Mouse (Mus musculus): ENCODE measurements around the gene Trp73. TPM values are rescaled to one million over a fixed set of nuclear protein-coding genes. Genes with fewer than 3 reads are reported as not detected.
A peak's percentile ranks its signal among the peaks of the same experiment; 100 is the strongest.

Trp73 gene
- polyA plus RNA-seq (2016; fragmentation: Nextera tagmentation; extraction: Ambion mirVana) = 0.04 and 0.05 TPM in 2 replicates

DNA sequence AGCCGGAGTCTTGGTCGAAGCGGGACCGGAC, at the start of gene Trp73:
Trp73 (minus strand) TSS at position 27 of the 31 bp plus-strand sequence.
- Histone ChIP-seq H3K4me3 (peak within 1 kb of the TSS; percentile 49), H3K27me3 (replicated peaks) (peaks cover 67% of the 10 kb centered on the region), H3K27ac (ENCODE audit: poor library complexity, severe bottlenecking) (no peak within 1 kb of the TSS), H3K36me3 (no peaks in the 10 kb centered on the region), H3K4me1 (replicated peaks) (peaks cover 32% of the 10 kb centered on the region), H3K9me3 (replicated peaks) (no peaks in the 10 kb centered on the region), H3K9ac (peak within 1 kb of the TSS; percentile 38), H3K4me2 (peak within 1 kb of the TSS; percentile 79)
- WGBS = 0% methylated on average over 4 of the region's 4 CpGs
- no peak for ATAC-seq (ENCODE audit: insufficient number of reproducible peaks, low FRiP score)

DNA sequence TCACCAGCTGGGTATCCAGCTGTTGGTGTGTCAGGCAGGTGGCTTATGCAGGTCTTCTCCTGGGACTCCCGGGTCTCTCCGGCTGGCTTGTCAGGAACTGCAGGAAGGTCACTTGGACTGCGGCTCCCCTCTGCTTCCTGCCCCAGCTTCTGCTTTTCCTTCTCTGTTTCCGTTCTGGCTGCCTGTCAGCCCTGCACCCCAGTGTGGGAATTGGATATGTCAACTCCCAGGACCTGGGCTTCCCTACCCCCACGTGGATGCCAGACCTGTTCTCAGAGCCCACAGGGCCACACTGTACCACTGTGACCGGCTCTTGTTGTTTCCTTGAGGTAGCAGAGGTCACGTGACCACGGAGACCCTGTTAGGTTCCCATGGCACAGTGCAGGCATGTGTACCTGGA, 48.9 kb upstream of the Trp73 start:
- no peak overlapping the region for H3K9ac ChIP-seq
- no peak overlapping the region for H3K4me3 ChIP-seq
- WGBS = 54% methylated on average over 8 of the region's 8 CpGs
- H3K27ac ChIP-seq (ENCODE audit: poor library complexity, severe bottlenecking) = peak overlapping the region; percentile 40
- 0 out of 2 replicates have a peak, but pooled peaks cover 3% of the 10 kb centered on the region for H3K27me3 ChIP-seq (replicated peaks)
- H3K4me2 ChIP-seq = no peak overlapping the region
- peaks cover 30% of the 10 kb centered on the region for H3K4me1 ChIP-seq (replicated peaks)
- ATAC-seq (ENCODE audit: insufficient number of reproducible peaks, low FRiP score) = peak; percentile 47
- no peaks in the 10 kb centered on the region for H3K9me3 ChIP-seq (replicated peaks)
- peaks cover 3% of the 10 kb centered on the region; the same call in 1 of the 2 replicates for H3K36me3 ChIP-seq

DNA sequence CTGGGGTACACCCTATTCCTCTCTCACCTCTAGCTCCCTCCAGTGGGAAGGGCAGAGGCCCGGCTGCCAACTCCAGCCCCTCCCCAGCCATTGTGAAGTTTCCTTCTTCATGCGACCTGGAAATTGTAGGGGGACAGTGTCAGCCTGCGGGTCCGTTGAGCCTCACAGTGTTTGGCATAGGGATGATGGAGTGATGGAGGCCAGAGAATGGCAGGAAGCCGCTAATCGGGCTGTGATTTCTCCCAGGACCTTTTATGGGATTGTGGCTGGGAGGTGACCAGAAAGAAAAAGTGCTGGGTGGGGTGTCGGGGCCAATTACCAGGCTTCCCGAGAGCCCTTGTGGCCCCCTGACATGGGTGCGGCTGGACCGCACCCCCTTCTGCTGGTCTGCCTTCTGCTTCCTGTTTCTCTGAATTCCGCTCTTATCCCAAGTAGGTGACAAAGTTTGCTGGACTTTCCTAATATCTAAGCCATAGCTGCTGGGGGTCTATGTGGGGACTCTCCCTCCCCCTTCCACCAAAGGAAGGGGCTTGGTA, 46.1 kb upstream of the Trp73 start:
- no peak overlapping the region for H3K9ac ChIP-seq
- H3K27me3 ChIP-seq (replicated peaks) = peaks cover 12% of the 10 kb centered on the region; the same call in 1 of the 2 replicates
- peak overlapping the region; percentile 1; the same call in 1 of the 2 replicates for H3K27ac ChIP-seq (ENCODE audit: poor library complexity, severe bottlenecking)
- no peak overlapping the region for H3K4me3 ChIP-seq
- no peak; the same call in 1 of the 2 replicates for ATAC-seq (ENCODE audit: insufficient number of reproducible peaks, low FRiP score)
- peaks cover under 1% of the 10 kb centered on the region; the same call in 1 of the 2 replicates for H3K36me3 ChIP-seq
- H3K9me3 ChIP-seq (replicated peaks) = no peaks in the 10 kb centered on the region
- WGBS = 48% methylated on average over 11 of the region's 11 CpGs
- no peak overlapping the region for H3K4me2 ChIP-seq
- H3K4me1 ChIP-seq (replicated peaks) = peaks cover 37% of the 10 kb centered on the region

DNA sequence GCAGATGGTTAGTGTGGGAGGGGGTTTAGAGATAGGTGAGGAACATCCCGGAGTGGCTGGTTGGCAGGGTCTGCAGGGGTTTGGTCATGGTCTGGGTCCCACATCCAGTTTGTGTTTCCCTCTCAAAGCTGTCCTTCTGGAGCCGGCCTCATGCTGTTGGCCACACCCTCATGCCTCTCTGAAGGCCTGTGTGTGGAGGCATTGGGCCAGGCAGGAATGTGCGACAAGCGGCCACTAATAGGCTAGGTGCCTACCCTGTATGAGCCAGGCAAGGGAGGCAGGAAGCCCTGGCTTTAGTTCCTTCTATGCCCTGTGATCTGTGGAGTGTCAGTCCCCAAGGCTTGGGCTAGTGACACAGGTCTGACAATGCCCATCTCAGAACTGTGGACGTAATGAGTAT, 45.0 kb upstream of the Trp73 start:
- Histone ChIP-seq H3K4me1 (replicated peaks) (peaks cover 37% of the 10 kb centered on the region), H3K27me3 (replicated peaks) (peaks cover 12% of the 10 kb centered on the region; the same call in 1 of the 2 replicates), H3K4me2 (no peak overlapping the region), H3K36me3 (no peaks in the 10 kb centered on the region), H3K9ac (0 out of 2 replicates have a peak overlapping the region, but pooled peaks have one; percentile 22), H3K9me3 (replicated peaks) (no peaks in the 10 kb centered on the region), H3K4me3 (no peak overlapping the region), H3K27ac (ENCODE audit: poor library complexity, severe bottlenecking) (0 out of 2 replicates have a peak overlapping the region, but pooled peaks have one; percentile 1)
- no peak for ATAC-seq (ENCODE audit: insufficient number of reproducible peaks, low FRiP score)
- 55% methylated on average over 5 of the region's 5 CpGs for WGBS

DNA sequence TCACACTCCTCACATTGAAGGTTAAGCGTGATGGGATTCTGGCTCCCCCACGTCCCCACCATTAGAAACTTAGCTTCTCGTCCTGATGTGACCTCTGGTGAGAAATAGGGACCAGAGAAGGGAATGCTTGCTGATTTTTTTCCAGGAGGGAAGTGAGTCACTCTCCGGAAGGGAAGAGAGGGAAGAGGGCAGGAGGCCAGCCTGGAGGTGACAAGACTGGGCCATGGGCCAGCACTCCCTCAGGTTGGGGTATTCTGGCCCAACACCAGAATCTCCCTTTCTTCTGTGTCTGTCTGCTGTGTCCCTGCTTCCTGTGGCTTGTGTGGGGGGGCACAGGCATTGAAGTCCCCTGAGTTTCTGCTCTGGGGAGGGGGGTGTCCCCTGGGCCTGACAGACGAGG, 43.6 kb upstream of the Trp73 start:
- ATAC-seq (ENCODE audit: insufficient number of reproducible peaks, low FRiP score) = 0 out of 2 replicates have a peak, but pooled peaks have one; percentile 31
- Histone ChIP-seq H3K9me3 (replicated peaks) (no peaks in the 10 kb centered on the region), H3K27ac (ENCODE audit: poor library complexity, severe bottlenecking) (no peak overlapping the region), H3K36me3 (no peaks in the 10 kb centered on the region), H3K4me1 (replicated peaks) (peaks cover 31% of the 10 kb centered on the region), H3K4me3 (no peak overlapping the region), H3K9ac (no peak overlapping the region), H3K4me2 (no peak overlapping the region), H3K27me3 (replicated peaks) (peaks cover 12% of the 10 kb centered on the region; the same call in 1 of the 2 replicates)
- WGBS = 57% methylated on average over 5 of the region's 5 CpGs

DNA sequence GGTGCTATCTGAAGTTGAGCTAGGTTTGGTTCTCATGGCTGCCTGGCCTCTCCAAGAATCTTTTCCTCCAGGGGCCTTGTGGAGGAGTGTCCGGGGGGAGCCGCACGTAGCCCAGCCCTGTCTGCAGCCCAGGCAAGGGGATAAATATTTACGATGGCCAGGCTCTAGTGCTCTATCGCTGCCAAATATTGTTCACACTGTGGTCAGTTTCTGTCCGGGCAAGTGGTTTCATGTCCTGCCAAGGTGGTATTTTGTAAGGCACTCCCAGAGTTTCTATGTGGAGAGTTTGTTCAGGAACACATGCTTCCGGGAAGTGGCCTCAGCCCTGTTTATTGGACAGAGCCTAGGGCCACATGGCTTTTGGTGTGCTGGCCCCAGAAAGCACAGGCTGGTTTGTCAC, 41.0 kb upstream of the Trp73 start:
- no peak overlapping the region for H3K27ac ChIP-seq (ENCODE audit: poor library complexity, severe bottlenecking)
- no peak overlapping the region for H3K4me3 ChIP-seq
- 73% methylated on average over 7 of the region's 7 CpGs for WGBS
- H3K9ac ChIP-seq = no peak overlapping the region
- H3K36me3 ChIP-seq = no peaks in the 10 kb centered on the region
- H3K27me3 ChIP-seq (replicated peaks) = peaks cover 8% of the 10 kb centered on the region; the same call in 1 of the 2 replicates
- H3K9me3 ChIP-seq (replicated peaks) = no peaks in the 10 kb centered on the region
- no peak for ATAC-seq (ENCODE audit: insufficient number of reproducible peaks, low FRiP score)
- peaks cover 15% of the 10 kb centered on the region for H3K4me1 ChIP-seq (replicated peaks)
- no peak overlapping the region for H3K4me2 ChIP-seq

DNA sequence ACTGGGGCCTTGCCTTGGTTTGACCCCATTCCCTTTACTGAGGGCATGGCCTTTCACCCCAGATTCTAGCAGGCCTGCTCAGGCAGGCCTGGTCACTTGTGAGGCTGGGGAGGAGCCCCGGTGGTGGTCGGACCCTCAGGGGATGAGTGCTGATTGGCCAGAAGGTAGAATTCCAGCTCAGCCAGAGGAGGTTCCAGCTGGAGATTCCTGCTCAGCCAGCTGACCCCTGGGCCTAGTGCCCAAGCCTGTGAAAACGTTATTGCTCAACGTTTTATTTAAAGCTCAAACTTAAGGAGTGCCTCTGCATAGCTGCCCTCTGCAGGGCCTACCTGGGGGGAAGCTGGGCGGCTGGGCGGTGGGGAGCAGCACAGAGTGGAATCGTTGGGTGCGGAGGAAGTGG, 37.2 kb upstream of the Trp73 start:
- no peak for ATAC-seq (ENCODE audit: insufficient number of reproducible peaks, low FRiP score)
- Histone ChIP-seq H3K36me3 (no peaks in the 10 kb centered on the region), H3K27ac (ENCODE audit: poor library complexity, severe bottlenecking) (no peak overlapping the region), H3K4me2 (no peak overlapping the region), H3K4me1 (replicated peaks) (no peaks in the 10 kb centered on the region), H3K27me3 (replicated peaks) (peaks cover 29% of the 10 kb centered on the region), H3K9me3 (replicated peaks) (no peaks in the 10 kb centered on the region), H3K4me3 (no peak overlapping the region), H3K9ac (no peak overlapping the region)
- 59% methylated on average over 8 of the region's 8 CpGs for WGBS

DNA sequence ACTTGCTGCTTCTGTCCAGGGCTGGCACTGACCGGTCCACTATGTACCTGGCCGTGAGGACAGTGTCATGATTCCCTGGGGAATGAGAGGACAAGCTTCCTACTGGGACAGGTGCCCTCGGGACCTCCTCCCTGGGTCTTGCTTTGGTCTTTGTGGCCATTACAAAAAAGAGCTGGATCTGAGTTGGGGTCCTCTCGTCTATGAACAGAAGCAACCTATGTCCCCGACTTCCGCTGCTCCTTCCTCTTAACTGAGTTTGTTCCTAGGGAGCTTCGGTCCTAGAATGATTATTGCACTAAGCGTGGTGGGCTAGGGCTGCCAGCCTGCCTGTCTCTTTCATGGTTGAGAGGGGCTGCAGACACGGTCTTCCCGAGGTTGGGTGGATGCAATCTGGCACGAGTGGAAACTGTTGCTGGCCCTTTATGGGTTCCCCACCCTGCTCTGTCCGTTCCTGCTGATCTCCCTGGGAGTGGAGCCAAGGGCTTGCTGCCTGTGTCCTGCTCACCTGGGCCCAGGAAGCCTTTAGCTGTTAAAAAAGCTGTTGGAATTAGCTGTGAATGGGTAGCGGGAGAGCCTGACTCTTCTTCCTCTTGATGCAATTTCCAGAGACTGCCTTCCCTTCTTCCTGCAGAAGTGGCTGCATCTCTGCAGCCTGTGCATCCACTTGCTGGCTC, 32.1 kb upstream of the Trp73 start:
- Histone ChIP-seq H3K4me3 (peak overlapping the region; percentile 61), H3K9me3 (replicated peaks) (no peaks in the 10 kb centered on the region), H3K27me3 (replicated peaks) (peaks cover 67% of the 10 kb centered on the region), H3K36me3 (no peaks in the 10 kb centered on the region), H3K9ac (peak overlapping the region; percentile 51; the same call in 1 of the 2 replicates), H3K4me1 (replicated peaks) (peaks cover 27% of the 10 kb centered on the region), H3K27ac (ENCODE audit: poor library complexity, severe bottlenecking) (no peak overlapping the region), H3K4me2 (peak overlapping the region; percentile 95)
- WGBS = 34% methylated on average over 13 of the region's 13 CpGs
- no peak for ATAC-seq (ENCODE audit: insufficient number of reproducible peaks, low FRiP score)

DNA sequence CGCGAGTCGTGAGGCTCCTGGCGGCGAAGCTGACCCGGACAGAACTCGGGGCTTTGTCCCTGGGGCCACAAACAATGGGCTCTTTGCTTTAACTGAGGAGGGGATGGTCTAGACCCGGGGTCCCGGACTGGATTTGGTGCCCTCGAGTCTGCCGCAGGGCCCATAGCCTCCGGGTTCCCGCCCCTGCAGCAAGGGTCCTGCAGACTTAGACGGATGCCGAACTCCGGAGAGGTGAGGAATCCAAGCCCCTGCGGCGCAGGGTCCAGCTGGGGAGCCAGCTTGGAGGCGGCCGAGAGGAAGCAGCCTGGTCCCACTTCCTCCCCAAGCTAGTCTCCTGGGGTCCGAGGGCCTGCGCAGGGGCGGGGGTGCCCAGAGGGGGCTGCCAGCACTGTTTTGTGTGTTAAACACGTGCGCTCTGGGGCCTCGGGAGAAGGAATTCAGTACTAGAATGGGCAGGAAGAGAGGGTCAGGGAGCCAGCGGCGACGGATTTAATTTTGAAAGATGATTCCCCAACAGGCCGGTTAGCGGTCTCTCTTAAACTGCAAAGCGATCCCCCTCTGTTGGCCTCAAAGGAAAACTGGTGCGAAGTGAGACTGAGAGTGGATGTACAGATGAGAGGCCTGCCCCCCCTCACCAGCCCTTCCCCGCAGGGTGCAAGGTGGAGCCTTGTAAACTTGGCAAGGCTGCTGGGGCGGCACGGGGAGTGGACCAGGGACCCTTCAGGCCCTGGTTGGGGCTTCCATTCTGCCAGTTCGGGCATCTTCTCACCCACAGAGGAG, 31.3 kb upstream of the Trp73 start:
- peak; percentile 3; the same call in 1 of the 2 replicates for ATAC-seq (ENCODE audit: insufficient number of reproducible peaks, low FRiP score)
- peaks cover 27% of the 10 kb centered on the region for H3K4me1 ChIP-seq (replicated peaks)
- H3K4me3 ChIP-seq = peak overlapping the region; percentile 61
- peak overlapping the region; percentile 95 for H3K4me2 ChIP-seq
- H3K9ac ChIP-seq = peak overlapping the region; percentile 51
- H3K27ac ChIP-seq (ENCODE audit: poor library complexity, severe bottlenecking) = no peak overlapping the region
- WGBS = 1% methylated on average over 37 of the region's 37 CpGs
- H3K27me3 ChIP-seq (replicated peaks) = peaks cover 67% of the 10 kb centered on the region
- no peaks in the 10 kb centered on the region for H3K36me3 ChIP-seq
- H3K9me3 ChIP-seq (replicated peaks) = no peaks in the 10 kb centered on the region

DNA sequence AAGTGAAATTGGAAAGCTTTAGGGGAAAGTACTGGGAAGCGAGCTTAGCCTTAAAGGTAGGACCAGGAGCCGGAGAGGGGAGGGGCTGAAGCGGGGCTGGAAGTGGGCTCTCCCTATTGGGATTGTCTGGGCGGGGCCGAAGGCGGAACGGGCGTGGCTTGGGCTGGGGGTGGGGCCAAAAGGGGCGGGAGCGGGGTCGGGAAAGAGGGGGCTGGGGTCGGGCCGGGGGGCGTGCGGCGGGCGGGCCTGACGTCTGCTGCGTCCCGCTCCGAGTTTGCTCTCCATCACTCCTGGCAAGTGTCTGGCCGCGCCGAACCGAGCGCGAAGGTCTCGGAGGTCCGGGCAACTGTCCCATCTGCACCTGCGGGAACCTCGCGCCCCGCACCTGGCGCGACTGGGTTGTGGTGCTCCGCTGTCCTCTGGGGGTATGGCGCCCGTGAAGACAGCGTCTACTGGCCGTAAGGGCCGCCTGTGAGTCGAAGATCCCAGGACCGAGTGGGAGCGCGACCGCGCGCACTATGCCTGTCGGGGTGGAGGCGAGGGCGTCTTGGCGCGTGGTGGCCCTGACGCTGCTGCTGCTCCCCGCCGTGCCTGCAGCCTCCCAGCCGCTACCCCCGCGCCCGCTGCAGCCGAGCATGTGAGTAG, 30.6 kb upstream of the Trp73 start, which contains the start of gene Megf6:
Megf6 (plus strand) TSS at position 225 of the 645 bp plus-strand sequence.
- Histone ChIP-seq H3K4me2 (peak within 1 kb of the TSS; percentile 95), H3K4me3 (peak within 1 kb of the TSS; percentile 61), H3K27me3 (replicated peaks) (peaks cover 66% of the 10 kb centered on the region), H3K4me1 (replicated peaks) (peaks cover 27% of the 10 kb centered on the region), H3K36me3 (no peaks in the 10 kb centered on the region), H3K27ac (ENCODE audit: poor library complexity, severe bottlenecking) (no peak within 1 kb of the TSS), H3K9ac (peak within 1 kb of the TSS; percentile 52), H3K9me3 (replicated peaks) (no peaks in the 10 kb centered on the region)
- ATAC-seq (ENCODE audit: insufficient number of reproducible peaks, low FRiP score) = peak; percentile 70
- WGBS = under 1% methylated on average over 50 of the region's 61 CpGs

DNA sequence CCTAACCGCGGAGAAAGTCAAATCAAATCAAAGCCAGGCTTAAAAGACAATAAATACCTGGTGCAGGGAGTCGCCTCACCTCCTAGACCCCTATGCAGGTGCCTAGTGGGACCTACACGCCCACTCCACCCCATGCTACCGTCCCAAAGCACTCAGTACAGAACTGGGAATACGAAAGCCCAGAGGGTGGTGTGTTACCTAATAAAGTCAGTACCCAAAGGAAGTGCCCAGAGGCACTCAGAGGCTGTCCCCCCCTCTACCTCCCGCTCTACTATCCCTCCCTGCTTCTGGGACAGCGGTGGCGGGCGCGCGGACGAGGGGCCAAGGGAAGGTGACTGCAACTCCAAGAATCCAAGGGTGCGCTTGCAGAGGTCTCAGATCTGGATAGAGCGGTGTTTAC, 30.0 kb upstream of the Trp73 start:
- Histone ChIP-seq H3K27ac (ENCODE audit: poor library complexity, severe bottlenecking) (no peak overlapping the region), H3K4me2 (peak overlapping the region; percentile 95), H3K4me3 (peak overlapping the region; percentile 61), H3K9me3 (replicated peaks) (no peaks in the 10 kb centered on the region), H3K36me3 (no peaks in the 10 kb centered on the region), H3K9ac (peak overlapping the region; percentile 52; the same call in 1 of the 2 replicates), H3K4me1 (replicated peaks) (peaks cover 27% of the 10 kb centered on the region), H3K27me3 (replicated peaks) (peaks cover 63% of the 10 kb centered on the region)
- 3% methylated on average over 15 of the region's 15 CpGs for WGBS
- ATAC-seq (ENCODE audit: insufficient number of reproducible peaks, low FRiP score) = peak; percentile 20; the same call in 1 of the 2 replicates

Data from heart, embryonic 12.5 days (tissue).